Mouse (Mus musculus): Measurements from ENCODE around the gene Grin3a. TPM values are rescaled to one million over a fixed set of nuclear protein-coding genes. Genes with fewer than 3 reads are reported as not detected.
A peak's percentile ranks its signal among the peaks of the same experiment; 100 is the strongest.

Gene Grin3a
- polyA plus RNA-seq, 1 experiment from 2014 or later: 4.4 TPM

DNA sequence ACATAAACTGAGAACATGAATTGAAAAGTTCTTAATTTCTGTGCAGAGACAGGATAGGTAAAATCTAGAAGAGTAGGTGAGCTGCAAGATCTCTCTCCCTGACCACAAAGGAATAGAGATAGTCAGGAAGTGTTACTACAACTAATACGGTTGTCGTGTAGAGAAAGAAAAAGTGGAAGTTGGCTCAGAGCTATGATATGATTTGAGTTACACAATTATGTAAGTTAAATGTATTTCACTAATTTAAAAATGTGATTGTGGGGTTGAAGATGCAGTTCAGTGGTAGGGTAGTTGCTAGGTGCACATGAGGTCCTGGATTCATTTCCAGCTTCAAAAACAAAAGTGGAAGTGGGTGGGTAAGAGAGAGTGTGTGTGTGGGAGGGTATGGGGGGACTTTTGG is 103.6 kb downstream of the Grin3a start:
- ATAC-seq (ENCODE audit: low FRiP score): no peak
- no peaks in the 10 kb centered on the region for H3K9me3 ChIP-seq (replicated peaks)
- 91% methylated on average over 2 of the region's 2 CpGs for WGBS

DNA sequence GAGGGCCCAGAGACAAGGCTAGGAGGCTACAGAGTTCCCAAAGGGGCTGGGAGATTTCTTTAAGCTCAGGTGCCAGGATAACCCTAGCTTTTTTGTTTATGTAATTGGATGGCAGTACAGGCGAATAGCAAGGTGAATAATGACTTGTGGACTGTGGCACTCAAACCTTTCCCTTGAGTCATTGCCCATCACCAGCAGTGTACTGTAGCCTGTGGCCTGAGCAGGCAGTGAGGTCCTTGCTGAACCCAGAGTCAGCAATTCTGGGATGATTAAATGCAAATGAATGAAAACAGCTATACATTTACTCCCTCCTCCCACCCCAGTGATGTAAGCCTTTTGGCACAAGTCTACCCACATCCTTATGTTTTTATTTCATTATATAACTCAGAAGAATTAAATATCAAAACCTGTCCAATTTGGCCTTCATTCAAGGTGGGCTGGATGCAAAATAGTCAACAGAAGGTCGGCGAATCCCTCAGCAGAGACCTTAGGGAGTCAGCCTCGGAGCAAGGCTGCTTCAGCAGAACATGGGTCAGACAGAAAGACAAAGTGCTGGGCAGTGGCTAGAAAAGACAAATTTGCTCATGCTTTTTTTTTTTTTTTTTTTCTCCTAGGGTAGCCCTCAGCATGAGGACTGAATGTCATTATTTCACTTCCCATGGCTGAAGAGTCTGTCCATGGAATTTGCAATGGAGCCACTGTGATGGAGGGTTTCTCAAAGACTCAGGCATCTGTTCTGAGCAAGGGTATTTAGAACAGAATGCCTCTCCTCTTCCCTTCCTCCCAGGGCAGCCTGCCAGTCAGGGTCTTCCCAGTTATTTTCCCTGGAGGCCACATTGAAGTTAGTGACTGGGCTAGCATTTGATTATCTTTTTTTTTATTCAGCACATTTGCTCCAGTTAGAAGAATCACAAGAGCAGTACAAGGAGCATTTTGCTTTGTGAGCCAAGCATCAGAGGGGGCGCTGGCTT is 104.5 kb downstream of the Grin3a start:
- no peaks in the 10 kb centered on the region for H3K4me1 ChIP-seq
- 84% methylated on average over 5 of the region's 5 CpGs for WGBS
- no peak overlapping the region for H3K9ac ChIP-seq
- H3K36me3 ChIP-seq: no peaks in the 10 kb centered on the region
- H3K9me3 ChIP-seq (replicated peaks): no peaks in the 10 kb centered on the region
- ATAC-seq (ENCODE audit: low FRiP score): no peak
- H3K27ac ChIP-seq: no peak overlapping the region
- no peaks in the 10 kb centered on the region for H3K27me3 ChIP-seq
- no peak overlapping the region for H3K4me3 ChIP-seq
- H3K4me2 ChIP-seq (replicated peaks): no peak overlapping the region

More for the DNA sequence above, 103.6 kb downstream of the Grin3a start:
- H3K4me1 ChIP-seq: no peaks in the 10 kb centered on the region
- H3K36me3 ChIP-seq: no peaks in the 10 kb centered on the region
- no peak overlapping the region for H3K4me3 ChIP-seq
- H3K27ac ChIP-seq: no peak overlapping the region
- no peak overlapping the region for H3K4me2 ChIP-seq (replicated peaks)
- H3K27me3 ChIP-seq: no peaks in the 10 kb centered on the region
- H3K9ac ChIP-seq: no peak overlapping the region

DNA sequence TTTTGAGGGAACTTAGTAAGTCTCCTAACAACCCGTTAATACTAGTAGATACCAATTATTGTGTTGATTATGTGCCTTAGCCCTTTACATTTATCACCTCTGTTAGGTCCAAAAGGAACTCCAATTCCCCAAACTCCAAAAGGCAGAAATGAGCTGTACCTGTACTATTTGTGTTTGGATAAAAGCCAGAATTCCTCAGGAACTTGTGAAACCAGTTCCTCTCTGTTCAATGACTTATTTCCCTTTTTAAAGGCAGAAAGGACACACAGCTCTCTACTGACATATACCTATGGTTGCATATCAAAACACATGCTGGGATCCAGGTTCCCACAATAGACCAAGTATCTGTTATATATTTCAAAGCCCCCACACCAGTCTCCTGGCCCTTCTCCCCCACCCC is 106.0 kb downstream of the Grin3a start:
- ATAC-seq (ENCODE audit: low FRiP score): no peak
- H3K27me3 ChIP-seq: no peaks in the 10 kb centered on the region
- H3K4me1 ChIP-seq: no peaks in the 10 kb centered on the region
- no peaks in the 10 kb centered on the region for H3K9me3 ChIP-seq (replicated peaks)
- WGBS: 85% methylated on average over 1 of the region's 1 CpGs
- H3K9ac ChIP-seq: no peak overlapping the region
- H3K4me2 ChIP-seq (replicated peaks): no peak overlapping the region
- no peak overlapping the region for H3K4me3 ChIP-seq
- H3K27ac ChIP-seq: no peak overlapping the region
- H3K36me3 ChIP-seq: no peaks in the 10 kb centered on the region

DNA sequence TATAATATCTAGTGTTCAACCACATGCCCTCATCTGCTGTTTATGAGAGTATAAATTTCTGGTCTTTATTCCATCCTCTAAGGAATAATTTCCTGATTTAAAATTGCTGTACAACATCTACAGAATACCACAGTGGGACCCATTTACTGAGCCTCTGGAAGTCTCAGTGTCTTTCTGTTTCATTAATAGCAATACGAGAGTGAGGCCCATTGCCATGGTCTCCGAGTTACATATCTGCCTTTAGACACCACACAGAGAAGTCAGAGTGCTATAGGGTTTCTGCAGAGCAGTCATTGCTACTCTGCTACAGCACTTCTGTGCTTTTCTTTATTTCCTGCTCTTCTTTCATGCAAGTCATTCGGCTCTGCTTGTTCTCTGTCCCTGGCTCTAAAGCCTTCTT is 116.2 kb downstream of the Grin3a start:
- WGBS: 85% methylated on average over 3 of the region's 3 CpGs
- ATAC-seq (ENCODE audit: low FRiP score): no peak
- Histone ChIP-seq H3K4me2 (replicated peaks) (no peak overlapping the region), H3K27me3 (no peaks in the 10 kb centered on the region), H3K4me3 (no peak overlapping the region), H3K9ac (no peak overlapping the region), H3K4me1 (no peaks in the 10 kb centered on the region), H3K9me3 (replicated peaks) (no peaks in the 10 kb centered on the region), H3K36me3 (no peaks in the 10 kb centered on the region), H3K27ac (no peak overlapping the region)

DNA sequence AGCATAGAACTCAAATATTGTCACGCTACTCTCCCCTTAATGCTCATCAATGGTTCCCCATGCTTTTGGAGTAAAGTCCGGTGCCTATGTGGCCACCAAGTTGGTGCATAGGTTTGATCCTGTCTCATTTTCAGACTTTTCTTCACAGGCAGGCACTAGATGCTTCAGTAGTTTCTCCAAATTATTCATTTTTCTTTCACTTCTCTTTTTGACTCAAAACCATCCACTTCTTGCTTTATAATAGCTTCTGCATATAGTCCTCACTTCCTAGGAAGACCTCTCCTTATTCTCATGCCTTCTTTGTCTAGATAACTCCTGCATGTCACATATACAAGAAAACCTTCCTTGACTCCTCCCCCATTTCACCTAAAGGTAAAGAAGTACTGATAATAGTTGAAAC is 121.6 kb downstream of the Grin3a start:
- H3K36me3 ChIP-seq: no peaks in the 10 kb centered on the region
- no peaks in the 10 kb centered on the region for H3K4me1 ChIP-seq
- H3K4me2 ChIP-seq (replicated peaks): no peak overlapping the region
- 84% methylated on average over 2 of the region's 2 CpGs for WGBS
- no peak overlapping the region for H3K27ac ChIP-seq
- ATAC-seq (ENCODE audit: low FRiP score): no peak
- no peak overlapping the region for H3K9ac ChIP-seq
- H3K4me3 ChIP-seq: no peak overlapping the region
- H3K9me3 ChIP-seq (replicated peaks): no peaks in the 10 kb centered on the region
- no peaks in the 10 kb centered on the region for H3K27me3 ChIP-seq

DNA sequence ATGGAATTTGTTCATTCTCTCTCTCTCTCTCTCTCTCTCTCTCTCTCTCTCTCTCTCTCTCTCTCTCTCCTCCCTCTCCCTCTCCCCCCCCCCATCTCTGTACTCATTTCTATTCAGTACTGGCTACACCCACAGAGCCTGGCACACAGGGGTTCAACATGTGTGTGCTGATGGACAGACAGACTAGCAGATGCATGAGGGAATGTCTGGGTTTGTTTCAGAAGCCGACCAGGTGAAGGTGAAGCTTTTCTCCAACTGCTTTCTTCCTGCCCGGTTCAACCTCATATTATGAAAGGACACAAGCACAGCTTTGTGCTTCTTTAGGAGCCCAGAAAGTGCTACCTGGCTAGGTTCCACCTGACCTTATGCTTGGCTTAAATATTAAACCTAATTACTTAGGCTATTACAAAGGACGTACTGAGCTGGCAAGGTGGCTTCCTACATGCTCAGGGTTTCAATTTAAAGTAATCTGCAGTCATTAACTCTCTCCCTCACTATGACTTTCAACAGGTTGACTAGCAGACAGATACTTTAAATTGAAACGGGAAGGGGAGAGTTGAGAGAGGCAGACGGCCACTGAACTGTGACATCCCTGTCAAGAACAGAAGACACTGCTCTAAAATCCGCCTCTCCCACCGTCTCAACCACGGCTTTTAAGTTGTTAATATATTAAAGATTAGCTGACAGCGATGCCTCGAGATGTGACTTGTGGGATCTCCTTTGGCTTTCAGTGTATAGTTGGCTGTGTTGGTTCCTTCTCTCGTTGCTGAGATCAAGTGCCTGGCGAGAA is 153.9 kb downstream of the Grin3a start:
- WGBS: 66% methylated on average over 12 of the region's 12 CpGs
- no peak for ATAC-seq (ENCODE audit: low FRiP score)

DNA sequence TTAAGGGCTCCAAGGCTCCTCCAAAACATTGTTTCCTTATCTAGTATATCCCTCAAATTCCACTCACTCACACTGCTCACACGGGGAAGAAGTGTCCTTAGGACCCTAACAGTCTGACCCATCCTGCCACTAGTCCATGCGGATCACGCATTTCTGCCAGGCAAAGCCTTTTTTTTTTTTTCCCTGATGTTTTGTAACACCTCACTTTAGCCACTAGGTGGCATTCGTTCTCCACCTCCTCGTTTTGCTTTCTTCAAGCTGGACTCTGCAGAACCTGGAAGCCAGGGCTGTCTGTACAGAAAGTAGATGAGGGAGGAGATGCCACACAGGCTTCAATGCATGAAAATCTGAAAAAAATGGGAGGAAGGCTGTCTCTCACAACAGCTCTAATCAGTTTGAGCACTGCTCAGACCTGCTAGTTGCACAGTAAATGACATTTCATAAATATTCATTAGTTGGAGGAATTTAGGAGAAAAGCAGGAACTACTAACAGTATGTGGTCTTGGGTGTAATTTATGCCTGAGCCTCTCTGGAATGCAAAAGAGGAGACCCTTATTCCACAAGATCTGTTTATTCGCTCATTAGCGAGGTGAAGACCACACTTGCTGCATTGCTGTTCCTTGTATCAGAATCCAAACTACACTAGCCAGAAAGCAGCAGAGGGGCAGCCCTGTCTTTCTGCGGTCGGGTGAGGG is 156.8 kb downstream of the Grin3a start:
- Histone ChIP-seq H3K36me3 (no peaks in the 10 kb centered on the region), H3K9ac (no peak overlapping the region), H3K4me2 (replicated peaks) (no peak overlapping the region), H3K27ac (no peak overlapping the region), H3K9me3 (replicated peaks) (no peaks in the 10 kb centered on the region), H3K27me3 (no peaks in the 10 kb centered on the region), H3K4me1 (peaks cover 4% of the 10 kb centered on the region), H3K4me3 (no peak overlapping the region)
- peak; percentile 86 for ATAC-seq (ENCODE audit: low FRiP score)
- WGBS: 18% methylated on average over 9 of the region's 9 CpGs

More for the DNA sequence above, 153.9 kb downstream of the Grin3a start:
- Histone ChIP-seq H3K27ac (no peak overlapping the region), H3K4me3 (no peak overlapping the region), H3K9me3 (replicated peaks) (no peaks in the 10 kb centered on the region), H3K4me1 (peaks cover 4% of the 10 kb centered on the region), H3K9ac (no peak overlapping the region), H3K36me3 (no peaks in the 10 kb centered on the region), H3K27me3 (no peaks in the 10 kb centered on the region), H3K4me2 (replicated peaks) (no peak overlapping the region)

DNA sequence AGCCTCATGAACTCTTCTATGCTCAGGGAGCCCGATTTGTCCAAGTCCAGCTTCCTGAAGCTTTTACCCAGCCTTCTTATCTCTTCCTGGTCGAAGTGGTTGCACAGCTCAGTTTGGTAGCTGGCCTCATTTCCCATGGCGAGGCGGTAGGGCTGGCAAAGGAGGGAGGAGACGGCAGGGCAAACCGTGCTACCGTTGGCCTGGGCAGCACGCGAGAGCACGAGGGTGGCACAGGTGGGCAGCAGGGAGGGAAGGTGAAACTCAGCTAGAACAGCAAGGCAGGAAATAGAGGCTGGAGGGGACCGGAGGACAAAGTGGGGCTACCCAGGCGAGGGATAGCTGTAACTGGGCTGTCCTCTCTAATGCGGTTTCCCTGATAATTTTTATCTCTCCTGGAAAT is 163.7 kb downstream of the Grin3a start, which contains the start of gene Ppp3r2:
Gene Ppp3r2, minus strand, starts transcription at position 213 of the 400 bp plus-strand sequence.
- Histone ChIP-seq H3K27ac (no peak within 1 kb of the TSS), H3K4me1 (no peaks in the 10 kb centered on the region), H3K27me3 (no peaks in the 10 kb centered on the region), H3K4me3 (no peak within 1 kb of the TSS), H3K9ac (no peak within 1 kb of the TSS), H3K9me3 (replicated peaks) (no peaks in the 10 kb centered on the region), H3K36me3 (no peaks in the 10 kb centered on the region), H3K4me2 (replicated peaks) (no peak within 1 kb of the TSS)
- WGBS: 92% methylated on average over 13 of the region's 13 CpGs
- no peak for ATAC-seq (ENCODE audit: low FRiP score)

DNA sequence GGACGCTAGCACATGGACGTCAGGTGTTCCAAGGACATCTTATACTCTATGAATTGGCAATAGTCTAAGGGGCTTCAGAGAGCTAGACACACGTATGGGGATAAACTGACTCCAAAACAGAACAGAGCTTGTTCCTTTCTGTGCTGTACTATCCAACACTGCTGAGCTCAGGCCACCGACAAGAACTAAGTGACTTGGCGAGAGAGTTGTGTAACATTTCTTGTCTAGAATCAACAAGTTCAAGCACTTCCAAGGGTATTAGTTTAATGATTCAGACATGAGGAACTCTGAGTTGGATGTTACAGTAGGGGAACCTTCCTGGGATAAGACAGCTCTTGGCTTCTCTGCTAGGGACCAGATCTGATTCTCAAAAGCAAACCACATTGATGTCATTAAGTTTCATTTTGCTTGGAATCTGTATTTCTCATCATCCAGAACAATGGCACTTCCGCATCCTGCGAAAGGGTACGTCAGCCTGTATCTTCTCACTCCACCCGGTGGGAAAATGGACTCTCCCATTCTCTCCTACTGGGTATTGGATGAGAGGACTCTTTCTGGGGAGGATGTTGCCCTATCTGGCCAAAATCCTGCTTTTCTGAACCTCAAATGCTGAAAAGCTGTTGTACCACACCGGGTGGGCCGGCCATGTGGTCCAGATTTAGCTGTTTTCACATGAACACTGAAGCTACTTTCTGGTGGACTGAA is 165.2 kb downstream of the Grin3a start:
- WGBS: 90% methylated on average over 11 of the region's 11 CpGs
- no peaks in the 10 kb centered on the region for H3K4me1 ChIP-seq
- no peak overlapping the region for H3K9ac ChIP-seq
- H3K4me3 ChIP-seq: no peak overlapping the region
- H3K4me2 ChIP-seq (replicated peaks): no peak overlapping the region
- H3K9me3 ChIP-seq (replicated peaks): no peaks in the 10 kb centered on the region
- no peaks in the 10 kb centered on the region for H3K27me3 ChIP-seq
- ATAC-seq (ENCODE audit: low FRiP score): no peak
- no peak overlapping the region for H3K27ac ChIP-seq
- H3K36me3 ChIP-seq: no peaks in the 10 kb centered on the region

DNA sequence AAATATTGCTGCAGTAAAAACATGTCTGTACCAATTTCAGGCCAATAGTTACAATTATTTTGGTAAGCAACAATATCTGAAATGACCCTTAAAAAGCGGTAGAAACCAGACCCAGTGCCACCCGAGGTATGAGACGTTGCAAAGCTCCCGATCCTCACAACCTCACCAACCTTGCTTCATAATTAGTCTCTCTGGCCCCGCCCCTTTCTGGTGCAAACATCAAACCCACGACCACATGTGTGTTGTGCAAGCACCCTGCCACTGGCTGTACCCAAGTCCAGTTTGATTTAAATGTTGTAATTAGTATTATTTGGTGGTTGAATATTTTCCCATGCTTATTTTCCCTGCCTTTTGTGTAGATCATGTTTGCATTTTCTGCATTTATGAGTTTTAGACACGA is 168.8 kb downstream of the Grin3a start:
- no peak overlapping the region for H3K27ac ChIP-seq
- no peak overlapping the region for H3K9ac ChIP-seq
- no peak overlapping the region for H3K4me2 ChIP-seq (replicated peaks)
- no peak overlapping the region for H3K4me3 ChIP-seq
- H3K36me3 ChIP-seq: no peaks in the 10 kb centered on the region
- ATAC-seq (ENCODE audit: low FRiP score): no peak
- H3K9me3 ChIP-seq (replicated peaks): no peaks in the 10 kb centered on the region
- no peaks in the 10 kb centered on the region for H3K4me1 ChIP-seq
- WGBS: 84% methylated on average over 7 of the region's 7 CpGs
- H3K27me3 ChIP-seq: no peaks in the 10 kb centered on the region

DNA sequence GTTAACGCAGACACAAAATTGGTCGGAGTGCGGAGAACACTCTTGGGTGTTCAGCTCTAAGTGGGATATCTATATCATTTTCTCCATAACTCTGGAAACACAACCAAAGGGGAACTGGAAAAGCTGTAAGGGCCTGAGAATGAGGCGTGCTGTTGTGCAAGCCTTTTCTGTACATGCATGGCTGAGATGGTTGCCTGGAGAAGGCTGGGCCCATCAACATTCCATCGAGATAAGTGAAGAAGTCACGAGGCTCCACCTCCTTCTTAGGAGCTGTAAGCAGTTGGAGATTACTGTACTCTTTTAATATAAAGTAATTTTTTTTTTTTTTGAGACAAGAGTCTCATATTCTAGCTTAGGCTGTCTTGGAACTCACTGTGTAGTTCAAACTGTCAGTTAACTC is 169.5 kb downstream of the Grin3a start:
- H3K4me3 ChIP-seq: no peak overlapping the region
- no peaks in the 10 kb centered on the region for H3K9me3 ChIP-seq (replicated peaks)
- no peak overlapping the region for H3K9ac ChIP-seq
- H3K4me1 ChIP-seq: no peaks in the 10 kb centered on the region
- ATAC-seq (ENCODE audit: low FRiP score): no peak
- WGBS: 92% methylated on average over 6 of the region's 6 CpGs
- no peak overlapping the region for H3K4me2 ChIP-seq (replicated peaks)
- no peaks in the 10 kb centered on the region for H3K27me3 ChIP-seq
- H3K27ac ChIP-seq: no peak overlapping the region
- no peaks in the 10 kb centered on the region for H3K36me3 ChIP-seq
